Mouse (Mus musculus) heart, postnatal 10 days (tissue): ENCODE measurements around the gene Smad5. TPM values are rescaled to one million over a fixed set of nuclear protein-coding genes. Genes with fewer than 3 reads are reported as not detected.

Experiments
- DNase-seq, 2 experiments: peaks; one replicate each; pipeline ENCODE4 v3.0.0; 2021
- intact Hi-C: fragments of 180-260 bp; cut with DNase I; formaldehyde crosslinking; loops from one replicate; pipeline ENCODE4 v1.15.1; 2025
- total RNA-seq, 2 experiments: library from RNA; stranded (reverse); gene quantifications; 2 replicates each; pipeline ENCODE4 v1.2.3; 2021

Smad5 gene
- total RNA-seq, 2 experiments from 2014 or later: 44.2 to 48.9 TPM

GRCm38 (mm10) chr13:56751774-56752173, 49.0 kb downstream of the Smad5 start:
- intact Hi-C loops: no loop called here
- DNase-seq: no peak

- intact Hi-C loops: no loop called here
- DNase-seq: no peak
These were observed 49.8 kb downstream of the Smad5 start for GRCm38 (mm10) chr13:56752474-56753191.

- no peak for DNase-seq
- intact Hi-C loops: no loop called here
These were observed 50.6 kb downstream of the Smad5 start, which contains the start of gene Gm45623 for GRCm38 (mm10) chr13:56753192-56753951. Gene Gm45623, minus strand, starts transcription at chr13:56753827.

GRCm38 (mm10) chr13:56755871-56756270, 53.1 kb downstream of the Smad5 start:
- intact Hi-C loops: no loop called here

GRCm38 (mm10) chr13:56757201-56757600, 54.4 kb downstream of the Smad5 start:
- no peak for DNase-seq
- intact Hi-C loops: no loop called here

More at GRCm38 (mm10) chr13:56755871-56756270, 53.1 kb downstream of the Smad5 start:
- DNase-seq: peak; percentile 79 to 80

- peak; percentile 71 to 86 for DNase-seq
- intact Hi-C loops: loop anchor here (1.0 to 2.0 kb wide), 2 partner anchors 204 to 283 kb away; no protein-coding TSS in a partner anchor
These were observed 55.7 kb downstream of the Smad5 start for GRCm38 (mm10) chr13:56758492-56758891.

GRCm38 (mm10) chr13:56762446-56763229, 59.8 kb downstream of the Smad5 start:
- intact Hi-C loops: no loop called here
- no peak for DNase-seq

- intact Hi-C loops: no loop called here
- no peak for DNase-seq
These were observed 62.6 kb downstream of the Smad5 start for GRCm38 (mm10) chr13:56765284-56766032.

- intact Hi-C loops: no loop called here
- no peak for DNase-seq
These were observed 63.4 kb downstream of the Smad5 start for GRCm38 (mm10) chr13:56766211-56766610.

GRCm38 (mm10) chr13:56769431-56769830, 66.6 kb downstream of the Smad5 start:
- DNase-seq: no peak
- intact Hi-C loops: no loop called here

GRCm38 (mm10) chr13:56770136-56770578, 67.3 kb downstream of the Smad5 start:
- no peak for DNase-seq
- intact Hi-C loops: no loop called here

GRCm38 (mm10) chr13:56770786-56771185, 68.0 kb downstream of the Smad5 start:
- intact Hi-C loops: no loop called here
- DNase-seq: no peak

- no peak for DNase-seq
- intact Hi-C loops: no loop called here
These were observed 69.8 kb downstream of the Smad5 start for GRCm38 (mm10) chr13:56772592-56772991.

- intact Hi-C loops: no loop called here
- no peak for DNase-seq
These were observed 70.6 kb downstream of the Smad5 start for GRCm38 (mm10) chr13:56773262-56773870.

- intact Hi-C loops: no loop called here
- DNase-seq: no peak
These were observed 71.5 kb downstream of the Smad5 start for GRCm38 (mm10) chr13:56774304-56774703.

- intact Hi-C loops: no loop called here
- DNase-seq: no peak
These were observed 78.1 kb downstream of the Smad5 start for GRCm38 (mm10) chr13:56780746-56781469.

- intact Hi-C loops: no loop called here
- DNase-seq: no peak
These were observed 78.9 kb downstream of the Smad5 start for GRCm38 (mm10) chr13:56781697-56782096.

- no peak for DNase-seq
- intact Hi-C loops: no loop called here
These were observed 79.8 kb downstream of the Smad5 start for GRCm38 (mm10) chr13:56782621-56783020.

GRCm38 (mm10) chr13:56790683-56791082, 87.9 kb downstream of the Smad5 start:
- intact Hi-C loops: no loop called here
- DNase-seq: no peak
